Mouse (Mus musculus) CH12.LX (cell line): ENCODE measurements around the gene Neurl4. TPM values are rescaled to one million over a fixed set of nuclear protein-coding genes. Genes with fewer than 3 reads are reported as not detected.

ENCODE experiments used
- DNase-seq: peaks from one replicate; pipeline ENCODE4 v3.0.0-alpha.2; 2013; ENCODE audit errors: extremely low read depth
- H3K27ac ChIP-seq: 2 replicates; pipeline ENCODE4 v1.5.1; 2012; ENCODE audit warnings: low read depth, mild to moderate bottlenecking, control low read depth, moderate library complexity; ENCODE audit not compliant: insufficient read depth
- H3K27me3 ChIP-seq: replicated peaks from 2 replicates; pipeline ENCODE3; 2012; ENCODE audit warnings: inconsistent platforms
- H3K36me3 ChIP-seq, 2 experiments: replicated peaks in 1 of 2; 2 replicates each; pipeline versions ENCODE3 to v1.6.1; 2012; ENCODE audit warnings: inconsistent platforms in 1 of 2, low read length in 1 of 2, mild to moderate bottlenecking in 1 of 2, mixed read lengths in 1 of 2, moderate library complexity in 1 of 2; ENCODE audit not compliant: control insufficient read depth in 1 of 2, insufficient read depth in 1 of 2
- H3K4me1 ChIP-seq, 2 experiments: 2 replicates each; pipeline ENCODE4 v1.6.1; 2012; ENCODE audit warnings: inconsistent platforms in 1 of 2, moderate library complexity in 1 of 2; ENCODE audit not compliant: insufficient read depth in 2 of 2, control insufficient read depth in 1 of 2
- H3K4me2 ChIP-seq: 2 replicates; pipeline ENCODE4 v1.6.1; 2012; ENCODE audit warnings: low read depth, mild to moderate bottlenecking, control low read depth; ENCODE audit not compliant: poor library complexity, insufficient read depth, severe bottlenecking
- H3K4me3 ChIP-seq, 3 experiments: fragments of 150-350 bp in 1 of 3; sonication (generic) in 1 of 3; replicated peaks in 1 of 3; 2 replicates each; pipeline versions ENCODE3 to v1.5.1; 2011 to 2012; ENCODE audit warnings: low read depth in 2 of 3, low read length in 2 of 3, mild to moderate bottlenecking in 2 of 3, moderate library complexity in 2 of 3, control low read depth in 1 of 3, improper control_type of control experiment in 1 of 3, inconsistent platforms in 1 of 3, mixed read lengths in 1 of 3; ENCODE audit not compliant: poor library complexity in 1 of 3
- H3K79me2 ChIP-seq: replicated peaks from 2 replicates; pipeline ENCODE4 v1.6.1; 2012; ENCODE audit warnings: mild to moderate bottlenecking, moderate library complexity; ENCODE audit not compliant: control insufficient read depth, poor library complexity, insufficient read depth, severe bottlenecking; ENCODE audit errors: extremely low read depth
- H3K9ac ChIP-seq: 2 replicates; pipeline ENCODE4 v1.6.1; 2012; ENCODE audit warnings: low read depth, mild to moderate bottlenecking, control low read depth, moderate library complexity; ENCODE audit not compliant: insufficient read depth
- H3K9me3 ChIP-seq: replicated peaks from 2 replicates; pipeline ENCODE3; 2012; ENCODE audit warnings: low read length, inconsistent platforms, mixed read lengths
- CHD1 ChIP-seq: IDR thresholded peaks from 2 replicates; pipeline ENCODE4 v1.6.1; 2012; ENCODE audit warnings: low read depth, low read length, improper control_type of control experiment, inconsistent platforms
- CHD2 ChIP-seq: IDR thresholded peaks from 2 replicates; pipeline ENCODE4 v1.6.1; 2011; ENCODE audit warnings: low read length, improper control_type of control experiment
- CTCF ChIP-seq, 2 experiments: IDR thresholded peaks in 1 of 2; conservative IDR thresholded peaks in 1 of 2; 2 replicates each; pipeline ENCODE4 v1.5.1; 2011 to 2012; ENCODE audit warnings: low read depth in 2 of 2, low read length in 2 of 2, improper control_type of control experiment in 1 of 2, inconsistent platforms in 1 of 2, mild to moderate bottlenecking in 1 of 2, moderate library complexity in 1 of 2
- E2F4 ChIP-seq: IDR thresholded peaks from 2 replicates; pipeline ENCODE4 v1.6.1; 2011; ENCODE audit warnings: low read depth, low read length, improper control_type of control experiment; ENCODE audit not compliant: insufficient replicate concordance
- ELF1 ChIP-seq: IDR thresholded peaks from 2 replicates; pipeline ENCODE4 v1.6.1; 2014; ENCODE audit warnings: low read depth, mild to moderate bottlenecking, inconsistent platforms, low read length, improper control_type of control experiment
- EP300 ChIP-seq: IDR thresholded peaks from 2 replicates; pipeline ENCODE4 v1.6.1; 2011; ENCODE audit warnings: low read length, improper control_type of control experiment
- GABPA ChIP-seq: IDR thresholded peaks from 2 replicates; pipeline ENCODE4 v1.6.1; 2012; ENCODE audit warnings: low read depth, low read length, improper control_type of control experiment, inconsistent platforms; ENCODE audit not compliant: insufficient replicate concordance
- HCFC1 ChIP-seq: IDR thresholded peaks from 2 replicates; pipeline ENCODE4 v1.6.1; 2012; ENCODE audit warnings: low read depth, mild to moderate bottlenecking, inconsistent platforms, low read length, improper control_type of control experiment
- IRF4 ChIP-seq: IDR thresholded peaks from 2 replicates; pipeline ENCODE4 v1.6.1; 2014; ENCODE audit warnings: low read depth, mild to moderate bottlenecking, inconsistent platforms, low read length, improper control_type of control experiment
- JUN ChIP-seq: IDR thresholded peaks from 2 replicates; pipeline ENCODE4 v1.6.1; 2011; ENCODE audit warnings: low read depth, mild to moderate bottlenecking, low read length, improper control_type of control experiment, moderate library complexity; ENCODE audit not compliant: insufficient read depth
- JUND ChIP-seq: conservative IDR thresholded peaks from 2 replicates; pipeline ENCODE4 v1.6.1; 2011; ENCODE audit warnings: low read depth, low read length, improper control_type of control experiment
- KAT2A ChIP-seq: IDR thresholded peaks from 2 replicates; pipeline ENCODE4 v1.6.1; 2012; ENCODE audit warnings: low read length, improper control_type of control experiment, inconsistent platforms; ENCODE audit not compliant: insufficient replicate concordance
- MAX ChIP-seq: IDR thresholded peaks from 2 replicates; pipeline ENCODE4 v1.6.1; 2011; ENCODE audit warnings: low read length, improper control_type of control experiment
- MXI1 ChIP-seq: IDR thresholded peaks from 2 replicates; pipeline ENCODE4 v1.6.1; 2011; ENCODE audit warnings: mild to moderate bottlenecking, low read depth, low read length, improper control_type of control experiment
- MYC ChIP-seq: IDR thresholded peaks from 2 replicates; pipeline ENCODE4 v1.6.1; 2011; ENCODE audit warnings: low read depth, mild to moderate bottlenecking, improper control_type of control experiment, low read length
- NELFE ChIP-seq: IDR thresholded peaks from 2 replicates; pipeline ENCODE4 v1.6.1; 2011; ENCODE audit warnings: low read depth, low read length, improper control_type of control experiment
- NRF1 ChIP-seq: IDR thresholded peaks from 2 replicates; pipeline ENCODE4 v1.6.1; 2014; ENCODE audit warnings: low read depth, mild to moderate bottlenecking, inconsistent platforms, low read length, improper control_type of control experiment, moderate library complexity
- PAX5 ChIP-seq: IDR thresholded peaks from 2 replicates; pipeline ENCODE4 v1.6.1; 2012; ENCODE audit warnings: low read length, inconsistent platforms, mixed read lengths
- POLR2A ChIP-seq: IDR thresholded peaks from 2 replicates; pipeline ENCODE4 v1.6.1; 2011; ENCODE audit warnings: low read depth, mild to moderate bottlenecking, improper control_type of control experiment, low read length
- POLR2AphosphoS2 ChIP-seq: IDR thresholded peaks from 2 replicates; pipeline ENCODE4 v1.6.1; 2011; ENCODE audit warnings: low read depth, low read length, improper control_type of control experiment
- RAD21 ChIP-seq: IDR thresholded peaks from 2 replicates; pipeline ENCODE4 v1.6.1; 2011; ENCODE audit warnings: low read depth, mild to moderate bottlenecking, low read length, improper control_type of control experiment, moderate library complexity
- RCOR1 ChIP-seq: conservative IDR thresholded peaks from 2 replicates; pipeline ENCODE4 v1.6.1; 2012; ENCODE audit warnings: low read depth, mild to moderate bottlenecking, inconsistent platforms, low read length, improper control_type of control experiment
- SIN3A ChIP-seq: IDR thresholded peaks from 2 replicates; pipeline ENCODE4 v1.6.1; 2012; ENCODE audit warnings: low read length, improper control_type of control experiment, inconsistent platforms
- TBP ChIP-seq: conservative IDR thresholded peaks from 2 replicates; pipeline ENCODE4 v1.6.1; 2011; ENCODE audit warnings: low read depth, low read length, improper control_type of control experiment
- UBTF ChIP-seq: IDR thresholded peaks from 2 replicates; pipeline ENCODE4 v1.6.1; 2012; ENCODE audit warnings: low read depth, mild to moderate bottlenecking, inconsistent platforms, low read length, improper control_type of control experiment, moderate library complexity
- USF1 ChIP-seq: IDR thresholded peaks from 2 replicates; pipeline ENCODE4 v1.6.1; 2014; ENCODE audit warnings: low read depth, mild to moderate bottlenecking, inconsistent platforms, low read length, improper control_type of control experiment
- USF2 ChIP-seq: conservative IDR thresholded peaks from 2 replicates; pipeline ENCODE4 v1.6.1; 2011; ENCODE audit warnings: low read depth, low read length, improper control_type of control experiment
- ZC3H11A ChIP-seq: IDR thresholded peaks from 2 replicates; pipeline ENCODE4 v1.6.1; 2012; ENCODE audit warnings: low read depth, mild to moderate bottlenecking, inconsistent platforms, low read length, improper control_type of control experiment
- dilution Hi-C: fragments of 300-500 bp; cut with MboI; formaldehyde crosslinking; loops from 2 replicates; pipeline ENCODE4 v1.14.3; 2020; ENCODE audit warnings: low sequenced_read_pairs; ENCODE audit not compliant: extremely low pct_unique_long_range_greater_than_20kb, extremely low pct_ligation_motif_present
- in situ Hi-C: fragments of 300-500 bp; cut with MboI; formaldehyde crosslinking; loops from 3 replicates; pipeline ENCODE4 v1.14.3; 2019; ENCODE audit warnings: low sequenced_read_pairs, low pct_ligation_motif_present, low pct_unique_long_range_greater_than_20kb, mixed read lengths
- polyA plus RNA-seq: library from polyadenylated mRNA; unstranded; fragments of >175 nt; gene quantifications from 2 replicates; pipeline ENCODE4 v1.2.1, GENCODE M21; 2012; ENCODE audit warnings: low read depth; ENCODE audit not compliant: insufficient read length
- total RNA-seq, 2 experiments: library from RNA; depleted of rRNA; stranded (reverse); fragments of 300-350 nt in 1 of 2; fragments of >200 nt in 1 of 2; gene quantifications; 2 replicates each; pipeline ENCODE4 v1.2.3; 2012 to 2014

Neurl4 gene
- total and polyA plus RNA-seq, 3 experiments: 21.4 to 51.0 (median 40.1) TPM

DNA sequence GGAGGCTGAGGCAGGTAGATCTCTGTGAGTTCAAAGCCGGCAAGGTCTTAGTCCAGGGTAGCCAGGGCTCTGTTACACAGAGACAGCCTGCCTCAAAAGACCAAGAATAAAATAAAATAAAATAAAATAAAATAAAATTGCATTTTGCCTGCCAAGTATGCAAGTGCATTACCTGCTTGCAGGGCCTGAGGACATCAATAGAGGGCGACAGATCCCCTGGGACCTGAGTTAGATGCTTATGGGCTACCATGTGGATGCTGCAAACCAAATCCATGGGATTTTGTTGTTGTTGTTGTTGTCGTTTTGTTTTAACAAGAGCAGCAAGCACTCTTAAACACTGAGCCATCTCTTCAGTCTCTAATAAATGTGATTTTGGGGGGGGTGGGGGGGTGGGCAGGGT lies 31.4 kb downstream of the Neurl4 start:
- H3K79me2 ChIP-seq: no peaks in the 10 kb centered on the region
- H3K27me3 ChIP-seq: peaks cover 31% of the 10 kb centered on the region
- no peak overlapping the region for H3K4me2 ChIP-seq
- H3K27ac ChIP-seq: no peak overlapping the region
- no peaks in the 10 kb centered on the region for H3K36me3 ChIP-seq
- no peak overlapping the region for H3K9ac ChIP-seq
- dilution Hi-C loops: no loop called here
- DNase-seq: peak; percentile 52
- in situ Hi-C loops: no loop called here
- peaks cover 6 to 60% of the 10 kb centered on the region in 2 experiments for H3K4me1 ChIP-seq
- TF ChIP-seq CTCF (conservative IDR thresholded peaks at IDR 0.05 in 1 of 2, IDR thresholded peaks at IDR 0.05 in 1 of 2; ENCODE audit: low read depth in 2 of 2, low read length in 2 of 2) (peak; percentile 44 to 65; a peak in 3 of 4 replicates), RAD21 (peak; percentile 31), USF2 (no peak)
- H3K4me3 ChIP-seq: no peak overlapping the region
- H3K9me3 ChIP-seq: no peaks in the 10 kb centered on the region

DNA sequence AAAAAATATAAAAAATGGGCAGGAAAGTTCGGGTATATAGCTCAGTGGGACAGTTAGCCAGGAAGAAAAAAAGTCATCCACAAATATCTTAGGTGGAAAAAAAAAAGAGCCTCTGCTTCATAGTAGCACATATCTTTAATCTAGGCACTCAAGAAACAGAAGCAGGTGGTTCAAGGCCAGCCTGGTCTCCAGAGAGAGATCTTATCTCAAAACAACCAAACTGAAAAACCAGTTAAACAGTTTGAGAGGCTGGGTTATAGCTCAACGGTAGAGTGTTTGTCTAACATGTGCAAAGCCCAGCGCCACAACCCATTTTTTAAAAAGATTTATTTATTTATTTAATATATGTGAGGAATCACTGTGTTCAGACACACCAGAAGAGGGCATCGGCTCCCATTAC lies 32.2 kb downstream of the Neurl4 start:
- TF ChIP-seq NELFE (no peak), HCFC1 (no peak), CHD1 (no peak), RAD21 (no peak), JUND (no peak), CHD2 (no peak), PAX5 (no peak), EP300 (no peak)
- no peaks in the 10 kb centered on the region for H3K9me3 ChIP-seq
- in situ Hi-C loops (no loop called here), dilution Hi-C loops (no loop called here)
- H3K27ac ChIP-seq: no peak overlapping the region
- no peak overlapping the region for H3K4me2 ChIP-seq
- peaks cover 39% of the 10 kb centered on the region for H3K27me3 ChIP-seq
- no peak overlapping the region for H3K4me3 ChIP-seq
- H3K4me1 ChIP-seq: peaks cover 5 to 63% of the 10 kb centered on the region in 2 experiments
- no peak overlapping the region for H3K9ac ChIP-seq
- H3K79me2 ChIP-seq: no peaks in the 10 kb centered on the region
- DNase-seq: no peak
- H3K36me3 ChIP-seq: no peaks in the 10 kb centered on the region

DNA sequence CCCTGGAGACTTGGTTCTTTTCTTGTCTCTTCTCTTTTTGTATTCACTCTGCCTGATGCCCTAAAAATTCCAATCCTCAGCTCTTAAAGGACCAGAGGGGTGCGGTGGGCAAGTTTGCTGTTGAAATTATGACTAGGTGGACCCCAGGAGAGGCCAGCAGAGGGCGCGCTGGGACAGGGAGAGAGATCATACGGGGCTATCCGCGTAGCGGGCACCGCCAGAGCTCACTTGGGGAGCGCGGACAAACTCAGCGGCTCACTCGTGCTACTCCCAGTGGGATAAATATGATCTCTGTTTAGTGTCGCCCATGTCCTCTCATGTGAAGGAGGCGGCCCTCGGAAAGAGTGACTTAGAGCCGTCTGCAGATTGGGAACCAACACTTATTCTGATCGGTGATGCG lies 33.3 kb downstream of the Neurl4 start:
- H3K4me3 ChIP-seq: no peak overlapping the region
- TF ChIP-seq IRF4: peak; percentile 77
- TF ChIP-seq POLR2AphosphoS2: no peak
- TF ChIP-seq KAT2A: no peak
- TF ChIP-seq EP300: no peak; the same call in 1 of the 2 replicates
- TF ChIP-seq USF1: no peak
- TF ChIP-seq JUN: no peak
- no peak for TF ChIP-seq ELF1
- no peak for TF ChIP-seq MAX
- TF ChIP-seq ZC3H11A: peak; percentile 85
- TF ChIP-seq POLR2A: no peak
- no peak for TF ChIP-seq GABPA
- 0 out of 2 replicates have a peak, but pooled peaks have one; percentile 11 for TF ChIP-seq CHD2
- 0 out of 2 replicates have a peak, but pooled peaks have one; percentile 46 for TF ChIP-seq NRF1
- peak; percentile 51; the same call in 1 of the 2 replicates for TF ChIP-seq E2F4
- no peak; the same call in 1 of the 2 replicates for TF ChIP-seq MYC
- no peak for TF ChIP-seq RCOR1
- TF ChIP-seq RAD21: no peak; the same call in none of the 2 replicates
- peak; percentile 86; the same call in 1 of the 2 replicates for TF ChIP-seq SIN3A
- no peak for TF ChIP-seq TBP
- TF ChIP-seq UBTF: no peak
- TF ChIP-seq MXI1: peak; percentile 75

More for the DNA sequence above, 33.3 kb downstream of the Neurl4 start:
- H3K9ac ChIP-seq: peak overlapping the region; percentile 21; the same call in 1 of the 2 replicates
- H3K27me3 ChIP-seq: peaks cover 50% of the 10 kb centered on the region
- dilution Hi-C loops (no loop called here), in situ Hi-C loops (no loop called here)
- H3K4me1 ChIP-seq: peaks cover 5 to 63% of the 10 kb centered on the region in 2 experiments
- peak; percentile 94 for DNase-seq
- H3K79me2 ChIP-seq: no peaks in the 10 kb centered on the region
- H3K4me2 ChIP-seq: peak overlapping the region; percentile 92
- H3K27ac ChIP-seq: no peak overlapping the region
- H3K36me3 ChIP-seq: no peaks in the 10 kb centered on the region
- no peaks in the 10 kb centered on the region for H3K9me3 ChIP-seq
